8 mouse cellular contexts compared by ENCODE assay signal in the genomic region with DNA sequence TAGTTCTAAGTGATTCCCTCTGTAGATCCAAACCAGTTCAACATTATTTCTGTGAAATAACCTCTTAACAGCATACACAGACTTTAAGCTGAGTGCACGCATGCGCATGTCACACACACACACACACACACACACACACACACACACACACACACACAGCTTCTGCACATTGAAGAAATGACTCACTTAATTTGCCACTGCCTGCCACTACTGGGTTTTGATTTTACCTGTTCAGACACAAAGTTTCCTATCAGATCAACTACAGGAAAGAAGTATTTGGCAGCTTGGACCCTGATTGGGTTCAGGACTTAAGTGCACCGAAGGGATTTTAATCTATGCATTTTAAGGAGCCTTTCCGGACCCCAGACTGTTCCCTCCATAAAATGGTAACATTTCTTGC. TPM values are rescaled to one million over a fixed set of nuclear protein-coding genes. Genes with fewer than 3 reads are reported as not detected.
A peak's percentile ranks its signal among the peaks of the same experiment; 100 is the strongest.
DNase-seq lines count a peak whose midpoint lies in the region; ATAC-seq and TF ChIP-seq lines count a peak whose summit lies in the region.

No protein-coding gene starts in this region.

- peak overlapping the region; percentile 85; the same call in 1 of the 2 replicates for H3K27ac ChIP-seq in heart, embryonic 10.5 days
- H3K27ac ChIP-seq in hindbrain, embryonic 10.5 days = 0 out of 2 replicates have a peak overlapping the region, but pooled peaks have one; percentile 85
- no peak overlapping the region for H3K27ac ChIP-seq in liver, embryonic 13.5 days
- no peak overlapping the region for H3K27ac ChIP-seq in thymus, adult 2 months (ENCODE audit: control insufficient read depth, insufficient read depth, low read length)

- H3K4me3 ChIP-seq in heart, embryonic 10.5 days = peak overlapping the region; percentile 77
- H3K4me3 ChIP-seq in hindbrain, embryonic 10.5 days = peak overlapping the region; percentile 71
- H3K4me3 ChIP-seq in liver, embryonic 13.5 days (replicated peaks) = 0 out of 2 replicates have a peak overlapping the region, but pooled peaks have one; percentile 54
- no peak overlapping the region for H3K4me3 ChIP-seq in thymus, adult 2 months (ENCODE audit: control insufficient read depth, insufficient read depth, low read length)

- H3K36me3 ChIP-seq in heart, embryonic 10.5 days = no peaks in the 10 kb centered on the region
- H3K36me3 ChIP-seq in hindbrain, embryonic 10.5 days = no peaks in the 10 kb centered on the region
- no peaks in the 10 kb centered on the region for H3K36me3 ChIP-seq in liver, embryonic 13.5 days
- H3K36me3 ChIP-seq in thymus, adult 2 months (ENCODE audit: control insufficient read depth, insufficient read depth, low read length) = no peaks in the 10 kb centered on the region

- ATAC-seq in liver, embryonic 13.5 days (ENCODE audit: low read depth) = no peak

- no peak for TF ChIP-seq POLR2A in thymus, adult 2 months (IDR thresholded peaks at IDR 0.05; ENCODE audit: control insufficient read depth, extremely low read depth, insufficient read depth, low read length, poor library complexity)

- WGBS in heart, embryonic 10.5 days = 56% methylated on average over 4 of the region's 4 CpGs
- WGBS in hindbrain, embryonic 10.5 days = 60% methylated on average over 4 of the region's 4 CpGs
- 60% methylated on average over 4 of the region's 4 CpGs for WGBS in liver, embryonic 13.5 days (ENCODE audit: insufficient replicate concordance)
- 46% methylated on average over 4 of the region's 4 CpGs for WGBS in thymus, adult 2 months

- TF ChIP-seq CTCF in thymus, adult 2 months (IDR thresholded peaks at IDR 0.05; ENCODE audit: borderline replicate concordance, control insufficient read depth, extremely low read depth, insufficient read depth, low read length, poor library complexity) = no peak

- H3K27me3 ChIP-seq in heart, embryonic 10.5 days (ENCODE audit: insufficient read depth, poor library complexity, severe bottlenecking) = peaks cover 37% of the 10 kb centered on the region
- H3K27me3 ChIP-seq in hindbrain, embryonic 10.5 days (ENCODE audit: insufficient read depth, poor library complexity, severe bottlenecking) = peaks cover 51% of the 10 kb centered on the region
- peaks cover 50% of the 10 kb centered on the region for H3K27me3 ChIP-seq in liver, embryonic 13.5 days
- H3K27me3 ChIP-seq in thymus, adult 2 months (ENCODE audit: control insufficient read depth, insufficient read depth, low read length) = no peaks in the 10 kb centered on the region; the same call in 1 of the 2 replicates

- H3K4me1 ChIP-seq in heart, embryonic 10.5 days = peaks cover 29% of the 10 kb centered on the region
- peaks cover 58% of the 10 kb centered on the region for H3K4me1 ChIP-seq in hindbrain, embryonic 10.5 days (replicated peaks)
- 0 out of 2 replicates have a peak, but pooled peaks cover 8% of the 10 kb centered on the region for H3K4me1 ChIP-seq in liver, embryonic 13.5 days (replicated peaks)
- peaks cover 12% of the 10 kb centered on the region for H3K4me1 ChIP-seq in thymus, adult 2 months (replicated peaks; ENCODE audit: control insufficient read depth, insufficient read depth, low read length)

- no peak overlapping the region for H3K9ac ChIP-seq in liver, embryonic 13.5 days

- no peak for DNase-seq in heart, embryonic 10.5 days (ENCODE audit: low spot score)
- no peak for DNase-seq in heart, adult 11 months
- DNase-seq in CD4-positive, CD25-positive, alpha-beta regulatory T cell, adult 2 months (ENCODE audit: low read depth, low spot score) = peak; percentile 54
- no peak for DNase-seq in hindbrain, embryonic 10.5 days (ENCODE audit: low spot score)
- DNase-seq in liver, embryonic 13.5 days = no peak
- DNase-seq in thymus, postnatal 25 days = no peak
- DNase-seq in lung, postnatal 25 days (ENCODE audit: low spot score) = no peak
- DNase-seq in thymus, adult 2 months = no peak

- H3K4me2 ChIP-seq in liver, embryonic 13.5 days = peak overlapping the region; percentile 60; the same call in 1 of the 2 replicates

- H3K9me3 ChIP-seq in heart, embryonic 10.5 days = no peaks in the 10 kb centered on the region
- H3K9me3 ChIP-seq in hindbrain, embryonic 10.5 days = no peaks in the 10 kb centered on the region
- no peaks in the 10 kb centered on the region for H3K9me3 ChIP-seq in liver, embryonic 13.5 days (replicated peaks)

RNA-seq across cellular contexts. Expression of a gene that starts 2.0 kb away (rescaled TPM):
- polyA plus RNA-seq in heart, embryonic 10.5 days (2016; fragmentation: Nextera tagmentation; extraction: Ambion mirVana) = 8.4 and 18.1 TPM in 2 replicates
- 7.2 and 9.5 TPM in 2 replicates for polyA plus RNA-seq in hindbrain, embryonic 10.5 days (2016; fragmentation: Nextera tagmentation; extraction: Ambion mirVana)
- 0.75 and 1.1 TPM in 2 replicates for polyA plus RNA-seq in liver, embryonic 13.5 days (2015; fragmentation: Nextera tagmentation; extraction: Ambion mirVana)
- polyA plus RNA-seq in thymus, adult 2 months (2012; rRNA removed) = 0.20 and 0.43 TPM in 2 replicates

Comparison
In these comparisons a context has a peak if more than half of its experiments do, and no peak if none do; other contexts are left out.
1. H3K27ac ChIP-seq: peak in heart, embryonic 10.5 days (single experiment) and hindbrain, embryonic 10.5 days (single experiment); none in liver, embryonic 13.5 days (single experiment) and thymus, adult 2 months (single experiment).